Mouse (Mus musculus): ENCODE measurements around the gene Trpv6. TPM values are rescaled to one million over a fixed set of nuclear protein-coding genes. Genes with fewer than 3 reads are reported as not detected.

Trpv6 gene
- polyA plus RNA-seq, 1 experiment from 2014 or later, result 0.10 TPM

DNA sequence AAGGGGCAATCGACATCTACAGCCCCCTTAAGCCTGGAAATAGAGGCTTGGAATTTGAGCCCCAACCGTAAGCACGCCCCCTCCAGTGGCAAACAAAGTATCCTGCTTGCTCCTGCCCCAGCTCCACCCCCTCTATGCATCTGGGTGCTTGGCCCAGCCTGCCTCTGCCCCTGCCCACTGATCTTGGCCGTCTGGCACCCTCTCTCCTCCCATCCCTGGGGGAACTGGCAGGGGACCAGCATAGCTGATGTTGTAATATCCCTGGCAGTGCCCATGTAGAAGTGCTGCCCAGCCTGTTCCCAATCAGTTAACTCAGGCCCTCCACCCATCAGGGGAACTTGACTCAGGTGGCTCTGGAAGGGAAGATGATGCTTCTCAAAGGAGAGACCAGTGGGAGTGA is 30.0 kb downstream of the Trpv6 start:
- H3K27me3 ChIP-seq (ENCODE audit: low read depth, poor library complexity, severe bottlenecking), result peaks cover 7% of the 10 kb centered on the region
- H3K4me1 ChIP-seq, result peaks cover 16% of the 10 kb centered on the region
- peak overlapping the region; percentile 65 for H3K4me3 ChIP-seq
- H3K9me3 ChIP-seq (replicated peaks), result no peaks in the 10 kb centered on the region
- H3K27ac ChIP-seq (replicated peaks), result peak overlapping the region; percentile 90
- no peaks in the 10 kb centered on the region for H3K36me3 ChIP-seq
- 2% methylated on average over 4 of the region's 4 CpGs for WGBS
- DNase-seq (ENCODE audit: low spot score), result no peak

DNA sequence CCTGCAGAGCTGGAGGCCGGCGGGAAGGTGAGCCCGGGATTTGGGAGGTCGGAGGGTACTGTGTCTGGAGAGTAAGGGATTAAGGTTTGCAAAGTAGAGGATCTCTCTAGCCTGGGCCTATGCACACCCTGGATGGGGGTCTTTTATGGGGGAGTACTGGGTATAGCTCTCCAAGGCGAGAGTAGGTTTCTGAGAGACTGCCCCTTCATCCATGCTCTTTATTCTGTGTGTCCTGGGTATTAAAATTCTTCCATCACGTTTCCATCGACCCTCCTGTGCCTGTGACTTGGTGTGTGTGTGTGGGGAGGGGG is 30.5 kb downstream of the Trpv6 start:
- Histone ChIP-seq H3K9me3 (replicated peaks) (no peaks in the 10 kb centered on the region), H3K36me3 (no peaks in the 10 kb centered on the region), H3K4me1 (peaks cover 16% of the 10 kb centered on the region), H3K4me3 (peak overlapping the region; percentile 65), H3K27ac (replicated peaks) (peak overlapping the region; percentile 90), H3K27me3 (ENCODE audit: low read depth, poor library complexity, severe bottlenecking) (peaks cover 7% of the 10 kb centered on the region)
- DNase-seq (ENCODE audit: low spot score), result no peak
- WGBS, result 1% methylated on average over 7 of the region's 7 CpGs

DNA sequence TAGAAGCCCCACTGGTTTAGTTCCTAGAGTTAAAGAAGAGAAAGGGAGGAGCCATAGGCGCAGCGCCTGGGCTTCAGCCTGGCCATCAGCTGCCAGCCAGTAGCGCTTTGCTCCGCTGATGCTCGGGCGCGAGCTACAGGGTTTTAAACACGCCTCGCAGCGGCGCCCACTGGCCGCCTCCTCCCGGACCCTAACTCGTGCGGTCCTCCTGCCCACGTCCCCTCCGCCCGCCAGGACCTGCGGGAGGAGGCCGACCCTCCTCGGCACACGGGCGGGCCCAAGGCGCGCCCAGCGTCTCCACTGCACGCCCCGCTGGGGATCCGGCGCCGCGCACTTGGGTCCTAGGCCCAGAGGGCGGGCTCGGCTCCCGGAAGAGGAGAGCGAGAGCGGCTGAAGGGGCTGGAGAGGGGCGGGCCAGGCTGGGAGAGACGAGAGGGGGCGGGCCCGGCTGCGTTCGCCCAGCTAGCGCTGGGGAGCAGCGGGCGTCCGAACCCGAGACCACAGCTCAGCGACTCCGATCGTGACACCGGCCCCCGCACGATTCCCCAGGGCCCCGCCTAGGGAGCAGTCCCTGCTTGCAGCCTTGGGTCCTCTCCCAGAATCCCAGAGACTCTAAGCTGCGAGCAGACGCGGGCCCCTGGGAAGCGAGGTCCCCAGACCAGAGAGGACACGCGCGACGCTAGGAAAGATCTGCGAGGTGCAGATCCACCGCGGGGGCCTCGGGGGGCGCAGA is 31.0 kb downstream of the Trpv6 start, which contains the start of gene Ephb6:
Gene Ephb6 (plus strand): TSS at position 422 of the 733 bp plus-strand sequence.
- Histone ChIP-seq H3K27ac (replicated peaks) (peak within 1 kb of the TSS; percentile 90), H3K27me3 (ENCODE audit: low read depth, poor library complexity, severe bottlenecking) (peaks cover 7% of the 10 kb centered on the region), H3K4me3 (peak within 1 kb of the TSS; percentile 65), H3K4me1 (peaks cover 16% of the 10 kb centered on the region), H3K36me3 (no peaks in the 10 kb centered on the region), H3K9me3 (replicated peaks) (no peaks in the 10 kb centered on the region)
- DNase-seq (ENCODE audit: low spot score), result peak; percentile 87
- WGBS, result under 1% methylated on average over 67 of the region's 68 CpGs

DNA sequence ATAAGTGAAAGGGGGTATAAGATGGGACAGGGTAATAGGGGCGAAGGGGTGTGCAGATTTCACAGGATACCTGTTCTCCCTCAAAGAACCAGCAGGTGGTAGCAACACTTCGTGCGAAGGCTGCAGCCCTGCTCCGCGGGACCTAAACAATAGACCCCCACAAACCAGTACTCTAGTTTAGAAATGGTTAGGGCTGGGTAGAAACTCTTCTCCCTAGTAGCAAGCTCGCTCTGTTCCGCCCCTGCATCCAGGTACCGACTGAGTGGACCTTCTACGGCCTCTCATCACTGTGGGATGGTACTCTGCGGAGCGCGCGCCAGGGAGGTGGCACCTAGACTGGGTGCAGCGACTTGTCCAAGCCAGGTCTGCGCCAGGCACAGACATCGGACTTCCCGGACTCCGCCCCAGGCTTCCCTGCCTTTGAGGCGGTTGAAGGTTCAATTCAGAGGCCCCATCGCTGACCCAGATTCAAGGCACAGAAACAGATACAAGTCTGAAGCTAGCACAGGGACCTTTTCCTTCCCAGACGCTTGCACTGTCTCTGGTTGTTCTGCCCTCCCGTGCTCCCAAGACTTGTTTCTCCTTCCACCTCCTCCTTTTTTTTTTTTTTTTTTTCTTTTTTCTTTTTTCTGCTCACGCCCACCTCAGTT is 31.7 kb downstream of the Trpv6 start:
- 1% methylated on average over 23 of the region's 23 CpGs for WGBS
- H3K9me3 ChIP-seq (replicated peaks), result no peaks in the 10 kb centered on the region
- H3K36me3 ChIP-seq, result no peaks in the 10 kb centered on the region
- peak overlapping the region; percentile 90 for H3K27ac ChIP-seq (replicated peaks)
- peak; percentile 75 for DNase-seq (ENCODE audit: low spot score)
- peaks cover 16% of the 10 kb centered on the region for H3K4me1 ChIP-seq
- peaks cover 7% of the 10 kb centered on the region for H3K27me3 ChIP-seq (ENCODE audit: low read depth, poor library complexity, severe bottlenecking)
- peak overlapping the region; percentile 65 for H3K4me3 ChIP-seq

DNA sequence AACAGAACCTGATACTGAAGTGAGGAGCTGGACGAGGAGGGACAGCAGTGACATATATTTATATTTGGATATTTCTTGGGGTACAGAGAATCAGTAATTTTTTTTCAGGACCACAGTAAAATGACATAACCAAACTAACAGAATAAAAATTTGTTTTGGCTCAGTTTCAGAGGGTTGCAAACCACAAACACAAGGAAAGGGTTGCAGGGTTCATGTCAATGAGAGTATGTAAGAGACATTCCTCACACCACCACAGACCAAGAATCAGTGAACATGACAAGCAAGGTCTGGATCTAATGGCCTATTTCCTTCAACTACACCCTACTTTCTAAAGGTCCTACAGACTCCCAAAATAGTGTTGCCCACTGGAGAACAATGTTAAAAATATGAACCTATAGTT is 54.0 kb downstream of the Trpv6 start:
- Histone ChIP-seq H3K36me3 (no peaks in the 10 kb centered on the region), H3K27ac (replicated peaks) (no peak overlapping the region), H3K4me1 (peaks cover 6% of the 10 kb centered on the region; the same call in 1 of the 2 replicates), H3K9me3 (replicated peaks) (0 out of 2 replicates have a peak, but pooled peaks cover 2% of the 10 kb centered on the region), H3K4me3 (no peak overlapping the region), H3K27me3 (ENCODE audit: low read depth, poor library complexity, severe bottlenecking) (no peaks in the 10 kb centered on the region)
- DNase-seq (ENCODE audit: low spot score), result no peak
- 89% methylated on average over 1 of the region's 1 CpGs for WGBS

DNA sequence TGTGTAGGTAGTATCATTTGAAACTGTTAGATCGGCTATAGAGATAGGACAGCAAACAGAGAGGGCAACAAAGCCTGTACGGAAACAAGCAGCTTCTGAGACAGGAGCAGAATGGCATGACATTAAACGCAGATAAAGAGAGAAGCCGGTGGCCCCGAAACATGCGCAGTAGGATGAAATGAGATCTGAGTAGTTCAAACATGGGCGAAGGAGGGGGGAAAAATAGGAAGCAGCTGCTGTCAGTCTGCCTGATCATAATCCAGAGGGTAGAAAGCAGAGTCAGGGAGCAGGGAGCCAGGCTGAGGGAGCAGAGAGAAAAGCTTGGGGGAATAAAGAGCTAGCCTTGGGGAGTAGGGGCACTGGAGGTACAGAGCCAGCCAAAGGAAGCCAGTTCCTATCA is 54.9 kb downstream of the Trpv6 start:
- DNase-seq (ENCODE audit: low spot score), result peak; percentile 15
- Histone ChIP-seq H3K27me3 (ENCODE audit: low read depth, poor library complexity, severe bottlenecking) (no peaks in the 10 kb centered on the region), H3K9me3 (replicated peaks) (0 out of 2 replicates have a peak, but pooled peaks cover 2% of the 10 kb centered on the region), H3K36me3 (no peaks in the 10 kb centered on the region), H3K4me1 (peaks cover 6% of the 10 kb centered on the region; the same call in 1 of the 2 replicates), H3K4me3 (no peak overlapping the region), H3K27ac (replicated peaks) (no peak overlapping the region)
- 74% methylated on average over 7 of the region's 7 CpGs for WGBS

DNA sequence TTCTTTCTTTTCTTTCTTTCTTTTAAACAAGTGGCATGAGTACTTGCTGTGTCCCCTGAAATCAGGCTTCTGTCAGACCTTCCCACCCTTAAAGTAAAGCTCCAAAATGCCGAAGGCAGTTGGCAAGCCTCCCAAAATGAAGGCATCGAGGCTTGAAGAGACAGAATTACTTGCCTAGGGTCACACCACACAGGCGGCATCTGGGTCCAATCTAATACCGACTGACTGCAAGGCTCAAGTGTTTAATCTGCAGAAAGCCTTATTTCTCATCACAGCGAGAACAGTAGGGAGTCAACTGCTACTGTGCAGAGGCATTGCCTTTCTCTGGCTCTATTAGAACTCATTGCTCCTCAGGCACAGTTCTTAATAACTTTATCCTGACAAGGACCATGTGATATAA is 58.9 kb downstream of the Trpv6 start:
- no peaks in the 10 kb centered on the region for H3K9me3 ChIP-seq (replicated peaks)
- no peak overlapping the region for H3K4me3 ChIP-seq
- H3K27me3 ChIP-seq (ENCODE audit: low read depth, poor library complexity, severe bottlenecking), result no peaks in the 10 kb centered on the region
- no peak for DNase-seq (ENCODE audit: low spot score)
- WGBS, result 57% methylated on average over 5 of the region's 5 CpGs
- H3K27ac ChIP-seq (replicated peaks), result no peak overlapping the region
- no peaks in the 10 kb centered on the region for H3K36me3 ChIP-seq
- peaks cover 6% of the 10 kb centered on the region; the same call in 1 of the 2 replicates for H3K4me1 ChIP-seq

DNA sequence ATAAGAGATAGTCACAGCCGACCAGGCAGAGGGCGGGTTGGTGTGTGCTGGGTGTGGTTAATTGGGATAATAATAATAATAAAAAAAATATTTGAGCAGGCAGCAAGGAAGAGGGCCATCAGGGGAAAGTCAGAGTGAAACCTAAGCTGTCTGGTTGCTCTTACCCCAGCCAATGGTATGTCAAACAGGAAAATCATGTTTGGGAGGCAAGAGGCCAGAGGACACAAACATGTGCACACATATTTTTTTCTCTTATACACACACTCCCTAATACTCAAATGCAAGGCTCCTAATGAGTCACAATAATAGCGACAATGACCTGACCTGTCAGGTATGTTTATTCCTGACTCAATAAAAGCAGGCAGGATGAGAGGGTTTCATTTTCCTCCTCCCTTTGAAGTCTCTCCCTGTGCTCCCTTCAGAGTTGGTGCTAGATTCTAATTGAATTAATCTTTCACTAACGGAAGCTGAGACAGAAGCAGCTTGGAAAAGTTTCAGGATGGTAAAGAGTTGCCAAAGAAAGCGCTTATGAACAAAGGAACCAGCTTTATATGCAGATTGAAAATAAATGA is 59.6 kb downstream of the Trpv6 start:
- 68% methylated on average over 5 of the region's 5 CpGs for WGBS
- Histone ChIP-seq H3K27me3 (ENCODE audit: low read depth, poor library complexity, severe bottlenecking) (no peaks in the 10 kb centered on the region), H3K9me3 (replicated peaks) (no peaks in the 10 kb centered on the region), H3K36me3 (no peaks in the 10 kb centered on the region), H3K4me3 (no peak overlapping the region), H3K27ac (replicated peaks) (no peak overlapping the region), H3K4me1 (peaks cover 6% of the 10 kb centered on the region; the same call in 1 of the 2 replicates)
- DNase-seq (ENCODE audit: low spot score), result no peak

Other genes with a start within 250 kb of the Trpv6 start
- gene Gm5771, start 244.0 kb downstream of the Trpv6 start, polyA plus RNA-seq (2016; fragmentation: Nextera tagmentation; extraction: Ambion mirVana), result not detected in 2 replicates
- gene Gm10334, start 190.3 kb downstream of the Trpv6 start, polyA plus RNA-seq (2016; fragmentation: Nextera tagmentation; extraction: Ambion mirVana), result not detected in 2 replicates
- not detected in 2 replicates for gene Prss1, start 177.5 kb downstream of the Trpv6 start, polyA plus RNA-seq (2016; fragmentation: Nextera tagmentation; extraction: Ambion mirVana)
- gene Prss2, start 114.6 kb downstream of the Trpv6 start, polyA plus RNA-seq (2016; fragmentation: Nextera tagmentation; extraction: Ambion mirVana), result not detected in 2 replicates
- gene Ephb6, start 30.9 kb downstream of the Trpv6 start, polyA plus RNA-seq (2016; fragmentation: Nextera tagmentation; extraction: Ambion mirVana), result 13.9 and 17.0 TPM in 2 replicates
- gene Trpv5, start 44.4 kb upstream of the Trpv6 start, polyA plus RNA-seq (2016; fragmentation: Nextera tagmentation; extraction: Ambion mirVana), result not detected in 2 replicates
- not detected in 2 replicates for gene Llcfc1, start 48.0 kb upstream of the Trpv6 start, polyA plus RNA-seq (2016; fragmentation: Nextera tagmentation; extraction: Ambion mirVana)
- gene Kel, start 67.9 kb upstream of the Trpv6 start, polyA plus RNA-seq (2016; fragmentation: Nextera tagmentation; extraction: Ambion mirVana), result 6.6 and 7.9 TPM in 2 replicates
- not detected in 2 replicates for gene Olfr459, start 138.8 kb upstream of the Trpv6 start, polyA plus RNA-seq (2016; fragmentation: Nextera tagmentation; extraction: Ambion mirVana)
- not detected in 2 replicates for gene Pip, start 211.1 kb upstream of the Trpv6 start, polyA plus RNA-seq (2016; fragmentation: Nextera tagmentation; extraction: Ambion mirVana)
- not detected in 2 replicates for gene Sval2, start 216.6 kb upstream of the Trpv6 start, polyA plus RNA-seq (2016; fragmentation: Nextera tagmentation; extraction: Ambion mirVana)

Measured in midbrain, embryonic 10.5 days (tissue).